Mouse (Mus musculus) kidney, adult 18-20 months (tissue): ENCODE data around the gene Aadac.

Experiments used
- DNase-seq: peaks from one replicate; pipeline ENCODE4 v3.0.0; 2021

Gene Aadac

GRCm38 (mm10) chr3:60025417-60025816 is at the start of gene Aadac:
Gene Aadac, plus strand, starts transcription at chr3:60025717.
- no peak for DNase-seq

- no peak for DNase-seq
These were observed 21.9 kb upstream of the Aadac start for GRCm38 (mm10) chr3:60003622-60004021.

- DNase-seq = no peak
These were observed 19.1 kb upstream of the Aadac start, which contains the start of gene Aadacl2 for GRCm38 (mm10) chr3:60006443-60006842. Gene Aadacl2, plus strand, starts transcription at chr3:60006743.

- DNase-seq = no peak
These were observed 6.0 kb downstream of the Aadac start for GRCm38 (mm10) chr3:60031511-60031910.

- DNase-seq = no peak
These were observed 20.9 kb downstream of the Aadac start for GRCm38 (mm10) chr3:60046221-60046913.

- DNase-seq = no peak
These were observed 27.9 kb downstream of the Aadac start for GRCm38 (mm10) chr3:60053231-60053927.

GRCm38 (mm10) chr3:60053931-60054330 is 28.4 kb downstream of the Aadac start:
- no peak for DNase-seq

GRCm38 (mm10) chr3:60056451-60056850 is 30.9 kb downstream of the Aadac start:
- DNase-seq = no peak

- no peak for DNase-seq
These were observed 31.7 kb downstream of the Aadac start for GRCm38 (mm10) chr3:60057070-60057808.

- DNase-seq = no peak
These were observed 32.2 kb downstream of the Aadac start for GRCm38 (mm10) chr3:60057809-60058082.

- DNase-seq = no peak
These were observed 53.4 kb downstream of the Aadac start for GRCm38 (mm10) chr3:60078883-60079415.

GRCm38 (mm10) chr3:60080572-60080971 is 55.1 kb downstream of the Aadac start:
- DNase-seq = no peak

GRCm38 (mm10) chr3:60081648-60082047 is 56.1 kb downstream of the Aadac start, which contains the start of gene Sucnr1:
Gene Sucnr1, plus strand, starts transcription at chr3:60081869.
- DNase-seq = peak; percentile 50

- no peak for DNase-seq
These were observed 57.2 kb downstream of the Aadac start for GRCm38 (mm10) chr3:60082746-60083145.

- no peak for DNase-seq
These were observed 60.2 kb downstream of the Aadac start for GRCm38 (mm10) chr3:60085729-60086128.
